Mouse (Mus musculus) monocyte, adult 2 months (primary cell): ENCODE data around the gene Angptl8.
"Not testable (repeated sequence)": the region's sequence is repeated elsewhere in the genome, so short reads cannot be mapped to it uniquely, and the experiment has no call there.

ENCODE experiments used
- DNase-seq, 2 experiments: peaks; one replicate each; pipeline ENCODE4 v3.0.0; 2022; ENCODE audit warnings: low spot score in 2 of 2, low read depth in 1 of 2

Gene Angptl8

GRCm38 (mm10) chr9:21847926-21848325 lies 12.6 kb downstream of the Angptl8 start:
- DNase-seq = no peak

DNA sequence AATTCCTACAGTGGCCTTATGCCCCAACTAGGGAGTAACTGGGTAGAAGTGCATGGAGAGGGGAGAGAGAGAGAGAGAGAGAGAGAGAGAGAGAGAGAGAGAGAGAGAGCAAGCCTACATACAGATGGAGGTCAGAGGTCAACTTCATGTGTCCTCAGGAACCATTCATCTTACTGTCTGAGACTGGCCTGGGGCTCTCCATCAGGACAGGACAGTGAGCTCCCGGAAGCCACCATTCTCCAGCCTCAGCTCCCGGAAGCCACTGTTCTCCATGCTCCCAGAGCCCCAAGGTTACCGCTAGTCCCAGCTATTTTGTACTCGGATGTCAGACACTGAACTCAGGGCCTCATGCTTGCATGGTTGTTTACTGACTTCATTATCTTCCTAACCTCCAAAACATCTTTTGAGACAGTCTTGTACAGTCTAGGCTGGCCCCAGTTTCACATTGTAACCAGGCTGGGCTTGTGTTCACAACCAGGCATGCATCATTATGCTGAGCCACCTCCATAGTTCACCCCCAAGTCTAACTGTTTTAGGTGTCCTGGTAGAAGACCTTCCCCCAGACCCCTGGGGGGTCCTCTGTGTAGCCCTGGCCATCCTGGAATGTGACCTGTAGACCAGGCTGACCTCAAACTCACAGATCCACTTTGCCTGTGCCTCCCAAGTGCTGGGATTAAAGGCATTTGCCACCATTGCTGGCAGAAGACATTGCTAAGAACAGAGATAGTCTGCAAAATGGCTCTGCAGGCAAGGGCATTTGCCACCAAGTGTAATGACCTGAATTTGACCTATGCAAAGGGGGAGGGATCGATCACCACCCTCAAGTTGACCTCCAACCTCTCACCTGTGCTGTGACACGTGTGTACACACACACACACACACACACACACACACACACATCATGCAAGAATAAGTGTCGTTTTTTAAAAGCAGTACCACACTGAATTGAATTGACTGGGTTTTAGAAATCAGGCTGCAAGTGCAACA lies 14.7 kb downstream of the Angptl8 start:
- no peak for DNase-seq

- no peak for DNase-seq
These were observed 15.8 kb downstream of the Angptl8 start for GRCm38 (mm10) chr9:21851084-21851483.

DNA sequence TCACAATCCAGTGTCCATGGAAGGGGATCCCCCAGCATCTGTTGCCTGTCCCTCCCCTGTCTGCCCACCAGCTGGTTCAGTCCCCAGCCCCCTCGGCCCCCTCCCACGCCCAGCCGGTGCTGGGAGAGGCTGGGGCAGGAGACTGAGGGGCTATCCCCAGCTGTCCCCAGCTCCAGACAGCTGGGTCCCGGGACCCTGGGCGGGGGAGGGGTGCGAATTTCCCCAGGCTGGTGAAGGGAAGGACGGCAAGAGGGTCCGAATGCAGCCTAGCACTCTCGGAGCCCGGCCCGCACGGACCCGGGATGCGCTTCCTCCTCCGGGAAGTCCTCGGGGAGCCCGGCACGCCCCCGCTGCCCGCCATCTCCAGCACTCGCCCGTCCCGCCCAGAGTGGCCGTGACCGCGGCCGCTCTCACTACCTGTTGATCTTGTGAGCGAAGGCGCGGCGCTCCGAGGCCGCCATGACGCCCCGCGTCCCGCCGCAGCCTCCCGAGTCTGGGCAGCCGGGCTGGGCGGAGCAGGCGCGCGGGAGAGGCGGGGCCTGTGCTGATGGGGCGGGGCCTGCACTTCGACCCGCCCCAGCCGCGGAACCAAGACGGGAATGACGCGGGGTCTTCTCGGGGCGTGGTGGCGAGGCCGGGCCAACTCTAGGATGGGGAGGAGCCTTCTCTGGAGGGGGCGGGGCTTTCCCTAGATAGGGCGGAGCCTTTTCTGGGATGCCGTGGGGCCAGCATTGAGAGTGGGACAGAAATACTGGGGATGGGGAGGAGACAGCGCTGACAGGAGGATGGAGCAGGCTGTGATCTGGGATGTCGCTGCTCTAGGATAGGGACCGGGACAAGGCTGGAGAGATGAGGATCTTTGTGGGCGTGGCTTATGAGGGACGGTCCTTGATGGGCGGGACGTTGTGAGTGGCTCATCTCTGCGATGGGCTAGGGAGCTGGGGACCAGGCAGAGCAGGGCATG lies 17.1 kb downstream of the Angptl8 start, which contains the start of gene Dock6:
Gene Dock6, minus strand, starts transcription at position 508 of the 964 bp plus-strand sequence.
- peak; percentile 66 to 72 for DNase-seq

DNA sequence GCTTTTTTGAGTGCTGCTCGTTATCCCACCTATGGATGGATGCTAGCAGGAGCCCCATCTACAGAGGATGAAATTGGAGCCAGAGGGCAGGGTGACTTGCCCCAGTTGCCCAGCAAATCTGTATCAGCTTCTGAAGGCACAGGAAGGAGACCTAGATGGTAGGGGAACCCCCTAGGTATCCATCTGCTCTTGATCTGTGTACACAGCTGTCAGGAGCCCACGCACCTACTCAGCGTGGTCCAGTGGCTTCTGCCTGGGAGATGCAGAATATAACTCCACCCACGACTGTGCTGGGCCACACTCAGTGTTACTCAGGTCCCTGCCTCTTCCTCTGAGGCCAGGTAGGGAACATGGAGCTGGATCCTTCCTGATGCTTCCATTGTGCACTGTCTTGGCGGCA lies 18.7 kb downstream of the Angptl8 start:
- no peak for DNase-seq

DNA sequence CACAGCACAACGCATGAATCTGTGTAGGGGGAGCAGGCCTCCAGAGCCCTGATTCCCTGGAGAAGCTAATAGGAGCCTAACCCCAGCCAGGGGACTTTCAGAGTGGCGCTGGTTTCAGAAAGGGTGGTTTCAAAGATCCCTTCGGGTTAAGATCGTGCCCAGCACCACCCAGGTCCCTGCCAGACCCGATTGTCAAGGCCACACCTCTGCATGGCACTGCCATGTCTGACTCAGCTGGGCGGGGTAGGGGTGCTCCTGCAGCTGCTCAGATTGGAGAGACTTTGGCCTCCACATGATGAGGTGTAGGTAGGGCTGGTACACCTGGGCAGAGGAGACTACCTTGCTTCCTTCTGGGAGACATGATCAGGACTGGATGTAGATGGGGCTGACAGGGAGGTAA lies 19.6 kb downstream of the Angptl8 start:
- DNase-seq = no peak

GRCm38 (mm10) chr9:21857501-21857900 lies 22.2 kb downstream of the Angptl8 start:
- no peak for DNase-seq

DNA sequence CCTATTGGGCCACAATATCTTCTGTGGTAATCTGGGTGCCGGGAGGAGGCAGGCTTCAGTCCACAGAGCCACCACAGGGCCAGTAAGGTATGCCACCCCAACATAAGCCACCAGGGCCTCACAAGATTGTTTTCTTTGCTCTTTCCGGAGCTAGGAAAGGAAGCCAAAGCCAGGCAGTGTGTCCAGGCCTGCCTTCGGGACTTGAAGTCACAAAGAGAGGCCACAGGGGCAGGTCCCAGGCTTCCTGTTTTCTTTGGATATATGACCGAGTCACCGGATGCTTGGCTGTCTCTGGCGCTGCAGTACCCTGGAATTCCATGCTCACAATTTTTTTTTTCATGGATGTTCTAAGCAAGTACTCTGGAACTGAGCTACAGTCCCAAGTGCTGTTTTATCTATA lies 22.8 kb downstream of the Angptl8 start:
- no peak for DNase-seq

DNA sequence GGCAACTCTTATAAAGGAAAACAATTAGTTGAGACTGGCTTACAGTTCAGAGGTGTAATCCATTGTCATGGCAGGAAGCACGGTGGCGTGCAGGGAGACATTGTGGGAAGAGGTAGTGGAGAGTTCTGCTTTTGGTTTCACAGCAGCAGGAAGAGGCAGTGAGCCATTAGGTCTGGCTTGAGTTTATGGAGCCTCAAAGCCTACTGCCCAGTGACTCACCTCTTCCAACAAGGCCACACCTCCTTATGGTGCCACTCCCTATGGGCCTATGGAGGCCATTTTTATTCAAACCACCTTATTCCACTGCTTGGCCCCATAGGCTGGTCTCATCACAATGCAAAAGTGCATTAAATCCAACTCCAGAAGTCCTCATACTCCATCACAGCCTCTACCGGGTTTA lies 24.3 kb downstream of the Angptl8 start:
- DNase-seq = no peak

DNA sequence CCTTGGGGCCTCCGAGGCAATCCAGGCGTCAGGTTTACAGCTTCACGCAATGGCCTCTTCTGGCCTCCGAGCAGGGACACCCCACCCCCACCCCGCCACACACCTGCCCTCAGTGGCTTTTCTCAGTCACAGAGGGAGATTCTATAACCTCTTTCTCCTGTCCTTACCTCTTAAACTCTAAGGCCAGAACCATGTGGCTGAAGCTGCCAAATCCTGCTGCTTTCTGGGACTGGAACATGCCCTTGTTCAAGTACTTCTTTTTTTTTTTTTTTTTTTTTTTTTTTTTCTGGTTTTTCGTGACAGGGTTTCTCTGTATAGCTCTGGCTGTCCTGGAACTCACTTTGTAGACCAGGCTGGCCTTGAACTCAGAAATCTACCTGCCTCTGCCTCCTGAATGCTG lies 25.0 kb downstream of the Angptl8 start:
- DNase-seq = not testable (repeated sequence)

GRCm38 (mm10) chr9:21862181-21862580 lies 26.9 kb downstream of the Angptl8 start:
- no peak for DNase-seq

DNA sequence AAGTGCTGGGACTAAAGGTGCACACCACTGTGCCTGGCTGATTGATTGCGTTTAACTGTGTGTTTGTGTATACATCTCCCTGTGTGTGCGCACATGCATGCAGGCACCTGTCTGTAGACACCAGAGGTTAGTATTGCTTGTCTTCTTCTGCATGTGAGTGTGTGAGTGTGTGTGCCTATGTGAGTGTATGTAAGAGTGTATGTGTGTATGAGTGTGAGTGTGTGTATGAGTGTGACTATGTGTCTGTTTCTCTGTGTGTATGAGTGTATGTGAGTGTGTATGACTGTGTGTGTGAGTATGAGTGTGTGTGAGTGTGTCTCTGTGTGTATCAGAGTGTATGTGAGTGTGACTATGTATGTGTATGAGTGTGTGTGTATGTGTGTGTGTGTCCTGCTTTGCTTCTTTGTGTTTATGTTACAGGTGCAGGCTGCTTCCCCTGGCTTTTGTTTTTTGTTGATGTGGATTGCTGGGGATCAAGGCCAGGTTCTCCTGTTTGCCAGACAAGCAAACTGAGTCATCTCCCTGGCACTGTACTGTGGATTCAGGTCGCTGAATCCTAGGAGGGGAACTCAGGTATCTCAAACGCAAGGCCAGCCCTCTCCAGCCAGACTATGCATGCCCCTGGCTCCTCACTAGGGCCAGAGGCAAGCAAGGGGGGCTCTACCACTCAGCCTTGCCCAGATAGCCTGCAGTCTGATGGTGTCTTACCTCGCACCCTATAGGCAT lies 30.5 kb downstream of the Angptl8 start:
- no peak for DNase-seq

DNA sequence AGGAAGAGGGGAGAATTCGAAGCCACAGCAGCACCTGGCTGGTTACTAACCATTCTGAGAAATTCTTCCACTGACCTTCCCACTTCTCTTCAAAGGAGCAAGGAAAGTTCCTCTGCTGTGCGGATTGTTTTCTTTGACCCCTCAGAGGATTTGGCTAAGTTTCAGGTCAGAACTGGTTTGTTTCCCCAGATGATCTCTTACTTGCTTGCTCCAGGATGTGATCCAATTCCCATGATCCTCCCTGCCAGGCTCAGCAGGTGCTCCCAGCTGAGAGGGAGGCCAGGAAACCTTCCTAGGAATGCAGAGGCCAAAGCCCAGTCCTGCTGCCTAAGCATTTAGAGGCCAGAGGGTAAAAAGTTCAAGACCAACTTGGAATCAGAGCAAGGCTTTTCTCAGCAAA lies 31.3 kb downstream of the Angptl8 start:
- no peak for DNase-seq

DNA sequence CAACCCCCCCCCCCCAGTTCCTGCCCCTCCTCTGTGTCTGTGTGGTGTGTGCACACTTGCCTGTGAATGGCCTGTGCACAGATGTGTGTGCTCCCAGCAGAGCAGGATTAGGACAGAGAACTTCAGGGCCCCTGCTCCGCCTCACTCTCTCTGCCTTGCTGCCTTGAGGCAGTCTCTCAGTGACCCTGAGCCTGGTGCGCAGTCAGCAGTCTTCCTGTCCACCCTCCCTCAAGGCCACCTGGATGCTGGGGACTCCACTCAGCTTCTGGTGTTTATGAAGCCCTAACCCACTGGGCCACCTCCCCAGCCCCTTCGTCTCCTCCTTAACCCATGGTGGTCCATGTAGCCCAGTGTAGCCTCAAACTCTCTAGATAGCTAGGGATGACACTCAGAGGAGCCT lies 32.4 kb downstream of the Angptl8 start:
- no peak for DNase-seq

GRCm38 (mm10) chr9:21869290-21869689 lies 34.0 kb downstream of the Angptl8 start:
- DNase-seq = not testable (repeated sequence)

- no peak for DNase-seq
These were observed 35.7 kb downstream of the Angptl8 start for GRCm38 (mm10) chr9:21870879-21871524.

GRCm38 (mm10) chr9:21872204-21872603 lies 36.9 kb downstream of the Angptl8 start:
- no peak for DNase-seq

DNA sequence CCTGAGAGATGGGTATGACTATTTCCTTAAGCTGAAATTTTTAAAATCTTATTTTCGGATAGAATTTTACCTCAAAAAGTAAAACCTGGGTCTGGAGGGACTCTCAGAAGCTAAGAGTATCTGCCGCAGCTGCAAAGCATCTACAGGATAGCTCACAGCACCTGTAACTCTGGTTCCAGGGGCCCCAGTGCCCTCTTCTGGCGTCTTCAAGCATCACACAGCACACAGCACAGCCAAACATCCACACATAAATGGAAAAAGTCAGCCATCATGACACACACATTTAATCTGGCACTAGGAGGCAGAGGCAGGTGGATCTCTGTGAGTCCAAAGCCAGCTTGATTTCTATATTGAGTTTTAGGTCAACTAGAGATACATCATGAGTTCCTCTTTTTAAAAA lies 41.3 kb downstream of the Angptl8 start:
- DNase-seq = no peak
